Mouse (Mus musculus): ENCODE data around the gene Prpf38b.

Gene Prpf38b

DNA sequence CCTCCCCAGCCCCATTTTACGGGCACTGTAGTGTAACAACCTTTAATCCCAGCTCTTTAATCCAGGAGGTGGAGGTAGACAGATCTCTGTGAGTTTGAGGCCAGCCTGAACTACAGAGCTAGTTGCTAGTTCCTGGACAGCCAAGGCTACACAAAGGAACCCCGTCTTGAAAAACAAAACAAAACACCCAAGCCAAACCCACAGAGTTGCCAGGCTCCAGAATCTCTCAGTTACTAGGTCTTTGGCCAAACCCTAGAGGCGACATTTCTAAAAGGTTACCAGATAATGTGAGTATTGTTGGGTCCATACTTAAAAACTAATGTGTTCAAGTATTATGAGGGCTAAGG lies 54.4 kb downstream of the Prpf38b start:
- no peak for DNase-seq

DNA sequence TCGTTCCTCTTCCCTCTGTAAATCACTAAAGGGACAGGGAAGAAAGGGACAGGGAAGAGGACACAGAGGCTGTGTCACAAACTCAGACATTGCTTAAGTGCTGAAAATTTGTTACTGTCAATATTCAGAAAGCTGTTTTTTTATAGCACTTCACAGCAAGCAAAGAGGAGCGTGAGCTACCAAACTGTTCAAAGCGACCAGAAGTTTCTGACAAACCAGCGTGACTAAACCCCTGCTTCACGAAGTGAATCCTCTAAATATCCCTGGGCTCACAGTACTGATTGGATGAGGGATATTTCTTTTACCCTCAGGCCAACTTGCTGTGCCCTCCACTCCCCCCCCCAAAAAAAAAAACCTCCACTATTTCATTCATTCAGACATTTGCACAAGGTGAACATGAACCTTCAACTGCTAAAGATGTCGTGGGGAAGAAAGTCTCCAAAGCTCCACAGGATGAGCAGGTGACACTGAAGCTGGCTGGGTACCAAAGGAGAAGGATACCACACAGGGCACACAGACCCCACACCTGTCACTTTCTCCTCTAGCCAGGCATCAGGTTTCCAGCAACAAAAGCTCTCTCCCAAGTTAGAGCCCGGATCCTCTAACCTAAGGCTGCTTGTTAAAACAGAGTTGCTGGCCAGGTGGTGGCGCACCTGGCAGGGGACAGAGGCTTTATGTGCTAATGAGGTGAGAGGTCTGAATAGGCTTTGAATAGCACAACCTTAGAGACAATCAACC lies 55.0 kb downstream of the Prpf38b start:
- DNase-seq, result peak; percentile 53

DNA sequence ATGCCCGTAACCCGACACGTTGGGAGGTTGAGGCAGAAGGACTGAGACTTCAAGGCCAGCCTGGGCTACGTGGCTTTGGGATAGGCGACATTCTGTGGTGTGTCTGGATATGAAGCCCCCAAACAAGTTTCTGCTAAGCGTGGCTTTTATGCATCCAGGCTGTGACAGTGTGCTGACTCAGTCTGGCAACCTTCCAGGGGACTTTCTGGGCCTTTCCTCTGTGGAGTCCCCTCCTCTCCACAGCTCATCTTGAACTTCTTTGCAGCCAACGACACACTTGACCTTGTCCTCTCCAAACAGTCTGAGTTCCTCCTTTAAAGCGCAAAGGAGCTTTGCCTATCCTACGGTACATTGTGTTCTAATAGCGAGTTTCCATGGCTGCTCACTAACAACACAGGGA lies 55.7 kb downstream of the Prpf38b start:
- DNase-seq, result no peak

DNA sequence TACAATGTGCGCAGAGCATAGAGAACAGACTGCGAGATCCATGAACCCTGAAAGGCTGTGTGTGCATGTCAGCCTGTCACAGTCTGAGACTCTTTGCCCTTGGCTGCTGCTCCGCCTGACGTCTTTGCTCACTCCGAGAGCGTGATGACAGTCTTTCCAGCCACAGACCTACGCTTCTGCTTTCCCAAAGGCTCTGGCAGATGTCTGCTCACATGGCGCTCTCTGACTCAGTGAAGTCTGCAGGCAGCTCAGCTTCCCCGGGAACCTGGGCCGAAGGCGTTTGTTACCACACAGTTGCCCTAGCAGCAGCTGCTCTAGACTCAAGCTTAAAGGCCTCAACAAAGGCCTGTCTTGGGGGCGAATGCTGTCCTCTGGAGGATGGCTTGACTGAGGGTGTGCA lies 56.2 kb downstream of the Prpf38b start:
- no peak for DNase-seq

DNA sequence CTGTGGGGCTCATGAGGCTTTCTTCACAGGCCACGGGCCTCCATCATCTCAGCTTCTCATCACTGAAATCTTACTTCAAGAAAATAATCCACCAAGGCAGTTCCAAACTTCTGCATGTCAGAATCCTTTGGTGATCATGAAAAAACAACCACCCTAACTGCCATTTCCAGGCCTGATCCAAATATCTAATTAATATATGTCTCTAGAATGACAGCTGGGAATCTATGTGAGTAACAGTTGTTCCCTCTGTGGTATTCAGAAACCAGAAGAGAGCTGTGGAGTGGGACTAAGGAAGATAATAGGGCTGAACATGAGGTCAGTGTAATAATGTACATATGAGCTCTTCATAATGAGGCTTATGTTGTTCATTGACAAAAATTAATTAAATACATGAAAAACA lies 58.3 kb downstream of the Prpf38b start:
- no peak for DNase-seq
